Mouse (Mus musculus) cerebellum, adult 11-12 months (tissue): ENCODE data around the gene Hrct1.

ENCODE experiments used
- DNase-seq: peaks from one replicate; pipeline ENCODE4 v3.0.0; 2022

Gene Hrct1

DNA sequence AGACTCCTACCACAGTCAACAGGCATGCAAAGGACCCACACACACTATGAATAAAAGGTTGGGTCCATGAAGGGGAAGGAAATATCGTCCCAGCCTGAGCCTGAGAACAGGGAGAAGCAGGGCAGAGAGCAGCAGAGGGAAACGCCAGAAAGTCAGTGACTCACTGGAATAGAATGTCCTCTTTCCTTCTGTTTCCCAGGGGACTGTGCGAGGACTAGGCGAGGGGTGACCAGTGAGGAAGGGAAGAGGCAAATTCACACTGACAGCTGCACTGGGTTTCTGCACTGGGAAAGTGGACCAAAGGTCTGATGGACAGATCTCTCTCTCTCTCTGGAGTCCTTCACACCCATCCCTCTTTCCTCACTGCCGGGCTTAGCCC is 1.6 kb downstream of the Hrct1 start:
- no peak for DNase-seq

- no peak for DNase-seq
Measured at GRCm38 (mm10) chr4:43729126-43729525, 2.1 kb downstream of the Hrct1 start.

DNA sequence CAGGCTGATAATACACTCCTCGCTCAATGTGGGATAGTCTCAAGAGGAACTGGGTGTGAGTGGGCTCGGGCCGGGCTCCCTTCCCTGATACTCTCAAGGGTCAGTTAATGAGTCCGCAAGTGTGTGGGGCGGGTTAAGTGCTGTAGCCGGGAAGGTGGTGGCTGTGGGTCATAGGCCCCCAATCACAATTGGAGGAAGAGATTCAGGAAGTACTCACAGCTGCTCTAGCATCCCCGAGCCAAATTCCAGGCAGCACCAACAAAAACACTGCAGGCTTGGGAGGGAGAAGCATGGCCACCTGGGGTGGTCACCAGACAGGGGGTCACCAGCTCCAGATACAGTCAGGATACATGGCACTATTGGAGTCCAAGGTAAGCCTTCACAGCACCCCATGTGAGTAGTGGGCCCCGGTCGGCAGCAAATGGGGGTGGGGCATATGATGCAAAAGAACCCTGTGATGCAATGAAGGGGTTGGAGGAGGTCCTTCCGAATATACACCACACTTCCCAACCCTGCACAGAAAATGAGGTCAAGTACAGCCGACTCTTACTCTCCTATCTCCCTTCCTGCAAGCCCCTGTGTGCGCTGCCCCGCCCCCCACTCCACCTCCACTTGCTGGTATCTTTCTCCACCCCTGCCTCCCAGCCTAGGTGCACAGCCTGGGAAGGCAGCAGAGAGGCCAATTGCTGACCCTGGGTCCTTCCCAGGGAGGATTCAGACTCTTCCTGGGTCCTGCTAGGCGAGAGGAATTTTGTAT is 3.0 kb downstream of the Hrct1 start, which contains the start of gene Spaar:
Spaar (plus strand) TSS at position 241 of the 757 bp plus-strand sequence.
- DNase-seq = no peak

DNA sequence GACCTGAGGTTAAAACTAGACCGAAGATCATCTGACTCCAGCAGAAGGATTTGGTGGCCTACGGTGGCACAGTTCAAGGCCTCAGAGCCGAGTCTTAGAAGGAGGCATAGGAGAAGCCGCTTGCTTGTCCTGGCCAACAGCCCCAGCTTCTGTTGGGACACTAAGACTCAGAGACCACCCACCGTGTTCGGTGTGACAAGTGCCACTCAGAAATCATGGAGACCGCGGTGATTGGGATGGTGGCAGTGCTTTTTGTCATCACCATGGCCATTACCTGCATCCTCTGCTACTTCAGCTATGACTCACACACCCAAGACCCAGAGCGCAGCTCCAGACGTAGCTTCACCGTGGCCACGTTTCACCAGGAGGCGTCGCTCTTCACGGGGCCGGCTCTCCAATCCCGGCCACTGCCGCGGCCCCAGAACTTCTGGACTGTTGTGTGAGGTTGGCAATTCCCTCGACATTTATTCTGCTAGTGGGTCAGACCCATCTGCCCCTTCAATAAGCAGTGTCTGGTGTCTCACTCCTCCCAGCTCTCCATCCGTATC is 3.8 kb downstream of the Hrct1 start:
- no peak for DNase-seq

GRCm38 (mm10) chr4:43732171-43732570 is 5.2 kb downstream of the Hrct1 start:
- no peak for DNase-seq

GRCm38 (mm10) chr4:43733186-43733585 is 6.2 kb downstream of the Hrct1 start:
- DNase-seq = no peak

DNA sequence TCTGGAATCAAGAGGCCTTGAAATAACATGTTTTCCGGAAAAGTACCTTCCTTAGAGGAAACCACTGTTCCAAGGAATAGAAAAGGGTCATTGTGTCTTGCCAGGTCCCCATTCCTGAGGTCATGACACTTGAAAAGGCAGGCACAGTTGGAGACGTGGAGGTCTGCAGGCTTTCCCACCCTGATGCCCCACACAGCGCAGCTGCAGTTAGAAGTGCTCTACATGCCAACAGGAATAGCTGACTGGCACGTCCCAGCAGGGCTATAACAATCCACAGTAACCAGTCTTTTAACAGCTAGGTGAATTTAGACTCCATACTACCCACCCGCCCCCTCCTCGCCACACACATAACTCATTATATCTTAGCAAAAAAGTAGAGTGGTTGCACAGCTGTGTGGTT is 10.2 kb downstream of the Hrct1 start:
- no peak for DNase-seq

- DNase-seq = no peak
Measured at GRCm38 (mm10) chr4:43738989-43739674, 12.1 kb downstream of the Hrct1 start.

DNA sequence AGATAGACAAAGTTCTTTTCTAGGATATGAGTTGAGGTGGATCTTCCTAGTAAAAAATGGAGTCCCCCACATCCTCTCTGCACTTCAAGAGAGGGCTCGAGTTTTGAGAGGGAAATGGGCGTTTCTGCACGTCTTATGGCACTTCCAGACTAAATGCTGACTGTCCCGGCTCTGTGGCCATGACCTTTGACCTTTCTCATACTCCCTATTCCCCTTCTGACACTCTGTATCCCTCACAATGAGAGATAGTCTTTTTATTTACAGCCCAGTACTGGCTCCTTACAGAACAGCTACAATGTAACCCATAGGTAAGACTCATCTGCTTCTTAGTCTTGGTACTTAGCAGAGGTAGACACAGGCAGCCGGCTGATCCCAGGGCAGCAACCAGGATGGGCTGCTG is 14.5 kb downstream of the Hrct1 start:
- DNase-seq = no peak

DNA sequence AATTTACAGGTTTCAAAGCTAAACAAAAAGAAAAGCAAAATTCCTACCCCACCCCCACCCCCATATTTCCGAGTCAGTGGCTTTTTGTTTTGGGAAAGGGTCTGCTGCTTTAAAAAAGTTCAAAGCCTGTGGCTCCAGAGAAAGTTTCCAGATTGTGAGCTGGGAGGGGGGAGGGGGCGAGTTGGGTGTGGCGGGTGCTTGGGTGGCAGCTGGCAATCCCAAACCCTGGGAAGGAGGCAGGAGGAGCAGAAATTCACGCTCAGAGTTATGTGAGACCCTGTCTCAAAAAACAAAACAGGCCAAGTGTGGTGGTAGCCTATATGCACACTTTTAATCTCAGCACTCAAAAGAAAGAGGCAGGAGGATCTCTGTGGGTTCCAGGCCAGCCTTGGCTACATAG is 15.6 kb downstream of the Hrct1 start:
- DNase-seq = no peak

- no peak for DNase-seq
Measured at GRCm38 (mm10) chr4:43743099-43743498, 16.1 kb downstream of the Hrct1 start.

GRCm38 (mm10) chr4:43745187-43745586 is 18.2 kb downstream of the Hrct1 start:
- DNase-seq = no peak

- DNase-seq = no peak
Measured at GRCm38 (mm10) chr4:43757213-43757612, 30.2 kb downstream of the Hrct1 start.

GRCm38 (mm10) chr4:43759571-43760418 is 32.8 kb downstream of the Hrct1 start:
- peak; percentile 7 for DNase-seq

- DNase-seq = no peak
Measured at GRCm38 (mm10) chr4:43760460-43760859, 33.5 kb downstream of the Hrct1 start.

DNA sequence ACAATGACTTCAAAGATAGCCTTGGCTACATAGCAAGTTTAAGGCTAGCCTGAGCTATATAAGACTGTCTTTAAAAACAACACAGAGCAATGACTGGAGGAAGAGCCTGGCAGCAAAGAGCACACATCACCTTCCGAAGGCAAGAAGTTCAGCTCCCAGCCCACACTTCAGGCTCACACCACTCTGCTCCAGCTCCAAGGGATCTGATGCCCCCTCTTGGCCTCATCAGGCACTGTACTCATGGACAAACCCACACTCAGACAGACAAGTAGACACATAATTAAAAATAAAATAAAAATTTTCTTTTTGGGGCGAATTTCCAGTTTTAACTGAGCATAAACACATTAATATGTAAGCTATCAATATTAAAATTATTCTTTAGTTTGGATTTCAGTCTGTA is 34.3 kb downstream of the Hrct1 start:
- no peak for DNase-seq

DNA sequence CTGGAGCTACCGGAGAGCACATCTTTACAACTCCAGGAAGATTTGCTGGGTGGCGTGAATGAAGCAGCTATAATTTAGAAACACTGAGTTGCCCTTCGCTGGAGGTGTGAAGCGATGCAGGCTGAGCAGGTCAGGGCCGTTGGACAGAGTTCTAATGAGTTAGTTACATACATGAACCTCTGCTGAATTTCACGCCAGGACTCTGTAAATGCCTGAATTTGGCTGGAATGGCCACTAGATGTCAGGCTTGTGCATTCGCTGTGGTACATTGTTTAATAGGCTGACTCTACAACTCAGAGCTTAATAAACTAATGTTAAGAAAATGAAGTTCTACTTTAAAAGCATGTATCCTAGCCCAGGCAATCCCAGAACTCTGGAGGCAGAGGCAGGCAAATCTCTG is 36.4 kb downstream of the Hrct1 start:
- DNase-seq = no peak

GRCm38 (mm10) chr4:43768341-43768740 is 41.4 kb downstream of the Hrct1 start:
- no peak for DNase-seq

GRCm38 (mm10) chr4:43769374-43769773 is 42.4 kb downstream of the Hrct1 start:
- DNase-seq = no peak

- DNase-seq = no peak
Measured at GRCm38 (mm10) chr4:43770909-43771308, 43.9 kb downstream of the Hrct1 start, which contains the start of gene Olfr159. TSS of gene Olfr159 (minus strand) at chr4:43771009.

DNA sequence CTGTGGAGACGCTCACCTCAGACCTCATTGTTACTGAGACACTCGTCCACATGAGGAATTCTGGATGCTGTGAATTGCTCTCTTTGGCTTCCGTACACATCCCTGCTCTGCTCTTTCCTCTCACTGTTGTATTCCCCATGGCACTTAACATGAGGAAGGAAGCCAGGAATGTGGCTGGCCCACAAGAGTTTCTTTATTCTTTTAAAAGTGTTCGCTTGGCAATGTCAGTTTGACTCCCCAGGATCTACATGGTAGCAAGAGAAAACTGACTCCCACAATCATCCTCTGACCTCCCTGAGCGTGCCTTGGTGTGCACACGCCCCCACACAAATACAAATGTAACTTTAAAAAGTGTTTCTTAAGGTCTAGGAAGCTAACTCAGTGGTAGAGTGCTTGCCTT is 44.6 kb downstream of the Hrct1 start:
- no peak for DNase-seq

DNA sequence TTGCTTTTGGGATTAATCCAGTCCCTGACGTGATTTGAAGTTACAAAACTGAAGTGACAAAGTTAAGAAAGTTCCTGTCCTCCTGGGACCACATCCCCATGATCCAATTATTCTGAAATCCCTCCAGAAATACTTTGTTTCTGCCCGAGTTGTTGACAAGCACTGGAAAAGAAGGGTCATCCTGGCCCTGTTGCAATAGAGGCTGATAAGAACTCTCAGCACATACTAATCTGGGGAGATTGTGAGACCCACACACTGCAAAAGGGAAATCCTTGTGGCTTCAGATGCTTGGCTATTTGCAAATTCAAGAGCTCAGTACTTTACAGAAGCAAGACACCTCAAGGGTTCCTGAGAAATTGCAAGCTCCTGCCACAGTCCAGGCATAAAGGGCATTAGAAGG is 45.3 kb downstream of the Hrct1 start:
- no peak for DNase-seq
